Mouse (Mus musculus): Measurements from ENCODE around the gene Fam90a1a. TPM values are rescaled to one million over a fixed set of nuclear protein-coding genes. Genes with fewer than 3 reads are reported as not detected.
A peak's percentile ranks its signal among the peaks of the same experiment; 100 is the strongest.

Gene Fam90a1a
- total RNA-seq, 1 experiment from 2014 or later = not detected

DNA sequence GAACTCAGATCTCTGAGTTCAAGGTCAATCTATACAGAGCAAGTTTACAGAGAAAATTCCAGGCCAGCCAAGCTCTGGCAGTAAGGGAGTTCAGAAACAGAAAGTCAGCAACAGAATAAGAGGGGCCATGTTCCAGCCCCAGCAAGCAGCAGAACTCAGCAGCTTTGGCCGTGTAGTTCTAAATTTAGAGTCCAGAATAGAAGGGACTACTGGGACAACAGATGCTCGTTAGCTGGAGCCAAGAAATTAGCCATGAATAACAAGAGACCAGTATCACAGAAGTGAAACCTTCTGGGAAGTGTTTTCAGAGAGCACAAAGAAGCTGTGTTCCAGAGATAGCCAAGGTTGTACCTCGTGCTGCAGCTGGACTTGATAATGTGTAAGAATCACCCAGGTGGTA is 50.9 kb downstream of the Fam90a1a start:
- no peak for ATAC-seq (ENCODE audit: extremely low read depth, insufficient number of reproducible peaks, low FRiP score, poor library complexity, severe bottlenecking)

DNA sequence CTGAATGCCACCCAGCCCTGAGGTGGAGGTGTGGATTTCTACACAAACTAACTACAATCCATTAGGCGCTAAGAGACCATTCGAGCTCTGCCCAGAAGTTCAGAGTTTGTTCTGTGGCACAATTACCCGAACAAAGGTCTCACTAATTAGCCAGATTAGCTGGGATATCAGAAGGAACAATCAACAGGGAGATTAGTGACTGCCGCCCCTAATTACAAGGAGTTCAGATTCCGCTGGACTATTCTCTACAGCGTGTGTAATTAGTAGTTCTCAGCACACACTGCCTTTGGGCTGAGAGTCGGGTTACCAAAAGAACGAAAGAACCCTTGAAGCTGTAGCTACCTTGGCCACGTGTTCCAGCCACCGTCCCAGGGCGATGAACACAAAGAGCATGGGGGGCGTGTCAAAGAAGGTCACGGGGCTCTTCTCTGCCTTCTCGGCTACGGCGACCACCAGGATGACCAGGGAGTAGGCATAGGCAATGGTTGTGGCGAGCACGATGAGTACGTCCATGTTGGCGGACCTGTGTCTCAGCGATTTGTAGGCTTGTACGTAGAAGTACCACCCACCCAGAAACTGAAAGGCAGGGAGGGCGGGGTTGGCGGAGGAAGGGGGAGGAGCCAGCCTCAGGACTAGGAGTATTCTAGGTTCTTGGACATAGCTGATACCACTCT is 54.7 kb downstream of the Fam90a1a start:
- peak; percentile 16; the same call in 1 of the 2 replicates for ATAC-seq (ENCODE audit: extremely low read depth, insufficient number of reproducible peaks, low FRiP score, poor library complexity, severe bottlenecking)

Other genes starting within 250 kb of the Fam90a1a start
- gene Defa24, start 224.2 kb upstream of the Fam90a1a start, total RNA-seq (2017) = not detected in 2 replicates
- not detected in 2 replicates for gene Defb50, start 135.2 kb upstream of the Fam90a1a start, total RNA-seq (2017)
- gene Defb2, start 118.8 kb upstream of the Fam90a1a start, total RNA-seq (2017) = not detected in 2 replicates
- not detected in 2 replicates for gene Defb10, start 99.8 kb upstream of the Fam90a1a start, total RNA-seq (2017)
- not detected in 2 replicates for gene Defb9, start 73.3 kb upstream of the Fam90a1a start, total RNA-seq (2017)
- not detected in 2 replicates for gene Defb11, start 52.3 kb upstream of the Fam90a1a start, total RNA-seq (2017)
- not detected in 2 replicates for gene Defb15, start 26.0 kb upstream of the Fam90a1a start, total RNA-seq (2017)
- not detected in 2 replicates for gene Defb35, start 20.4 kb upstream of the Fam90a1a start, total RNA-seq (2017)
- gene Defb13, start 12.0 kb upstream of the Fam90a1a start, total RNA-seq (2017) = not detected in 2 replicates
- gene Ccdc70, start 11.1 kb downstream of the Fam90a1a start, total RNA-seq (2017) = not detected in 2 replicates
- 0.12 TPM in 1 of 2 replicates, not detected in the other for gene Atp7b, start 101.6 kb downstream of the Fam90a1a start, total RNA-seq (2017)
- 11.3 and 14.3 TPM in 2 replicates for gene Alg11, start 102.0 kb downstream of the Fam90a1a start, total RNA-seq (2017)
- gene Nek5, start 166.3 kb downstream of the Fam90a1a start, total RNA-seq (2017) = 0.23 and 0.49 TPM in 2 replicates
- gene Nek3, start 207.7 kb downstream of the Fam90a1a start, total RNA-seq (2017) = 5.9 and 9.5 TPM in 2 replicates
- 0.81 and 0.98 TPM in 2 replicates for gene Ckap2, start 227.1 kb downstream of the Fam90a1a start, total RNA-seq (2017)
- gene Vps36, start 234.1 kb downstream of the Fam90a1a start, total RNA-seq (2017) = 42.8 and 44.5 TPM in 2 replicates

Data from neutrophil, adult 5-6 weeks (primary cell).